Mouse (Mus musculus) liver, adult 2 months (tissue): ENCODE measurements around the gene Tyk2. TPM values are rescaled to one million over a fixed set of nuclear protein-coding genes. Genes with fewer than 3 reads are reported as not detected.

ENCODE experiments used
- DNase-seq: peaks from one replicate; pipeline ENCODE4 v3.0.0-alpha.2; 2011; ENCODE audit warnings: low read depth, low spot score; ENCODE audit errors: extremely low read depth
- H3K27ac ChIP-seq: fragments of 200-500 bp; replicated peaks from 2 replicates; pipeline ENCODE4 v1.5.1; 2012; ENCODE audit warnings: low read depth, mild to moderate bottlenecking, control low read depth, inconsistent platforms, low read length; ENCODE audit not compliant: insufficient read depth
- H3K27me3 ChIP-seq: fragments of 200-500 bp; 2 replicates; pipeline ENCODE4 v1.6.1; 2012; ENCODE audit warnings: mild to moderate bottlenecking, moderate library complexity, low read length, inconsistent platforms; ENCODE audit not compliant: control insufficient read depth, insufficient read depth
- H3K36me3 ChIP-seq: fragments of 200-500 bp; 2 replicates; pipeline ENCODE4 v1.6.1; 2012; ENCODE audit warnings: low read length, inconsistent platforms; ENCODE audit not compliant: control insufficient read depth, insufficient read depth
- H3K4me1 ChIP-seq: fragments of 200-500 bp; 2 replicates; pipeline ENCODE4 v1.6.1; 2011; ENCODE audit warnings: low read length; ENCODE audit not compliant: control insufficient read depth, insufficient read depth
- H3K4me3 ChIP-seq: fragments of 200-500 bp; 2 replicates; pipeline ENCODE4 v1.5.1; 2011; ENCODE audit warnings: low read depth, mild to moderate bottlenecking, control low read depth, low read length, moderate library complexity; ENCODE audit not compliant: insufficient read depth
- H3K79me2 ChIP-seq: fragments of 200-500 bp; 2 replicates; pipeline ENCODE4 v1.6.1; 2012; ENCODE audit warnings: inconsistent platforms, mild to moderate bottlenecking, low read length, moderate library complexity; ENCODE audit not compliant: control insufficient read depth, insufficient read depth
- H3K9ac ChIP-seq: fragments of 200-500 bp; 2 replicates; pipeline ENCODE4 v1.6.1; 2012; ENCODE audit warnings: low read depth, mild to moderate bottlenecking, control low read depth, inconsistent platforms, low read length
- CTCF ChIP-seq: fragments of 200-500 bp; IDR thresholded peaks from 2 replicates; pipeline ENCODE4 v1.5.1; 2011; ENCODE audit warnings: low read depth, low read length, control low read depth
- POLR2A ChIP-seq: fragments of 200-500 bp; IDR thresholded peaks from 2 replicates; pipeline ENCODE4 v1.6.1; 2011; ENCODE audit warnings: low read length, control low read depth; ENCODE audit not compliant: insufficient read depth; ENCODE audit errors: extremely low read depth
- WGBS: fragments of 180-500 bp; shearing (Covaris S2); methylation state at CpG from one replicate; pipeline ENCODE4 v1.1.7; 2018; 5-methylcytosine and 5-hydroxymethylcytosine counted together
- polyA plus RNA-seq: library from polyadenylated mRNA; depleted of rRNA; stranded (reverse); fragments of >200 nt; gene quantifications from 2 replicates; pipeline ENCODE4 v1.2.3, GENCODE M21; 2012; rRNA removed
- total RNA-seq: library from RNA; depleted of rRNA; stranded (reverse); fragments of >200 nt; gene quantifications from 2 replicates; pipeline ENCODE4 v1.2.3, GENCODE M21; 2014; rRNA removed

The Tyk2 gene
- total and polyA plus RNA-seq, 2 experiments, result 9.3 to 21.0 TPM

DNA sequence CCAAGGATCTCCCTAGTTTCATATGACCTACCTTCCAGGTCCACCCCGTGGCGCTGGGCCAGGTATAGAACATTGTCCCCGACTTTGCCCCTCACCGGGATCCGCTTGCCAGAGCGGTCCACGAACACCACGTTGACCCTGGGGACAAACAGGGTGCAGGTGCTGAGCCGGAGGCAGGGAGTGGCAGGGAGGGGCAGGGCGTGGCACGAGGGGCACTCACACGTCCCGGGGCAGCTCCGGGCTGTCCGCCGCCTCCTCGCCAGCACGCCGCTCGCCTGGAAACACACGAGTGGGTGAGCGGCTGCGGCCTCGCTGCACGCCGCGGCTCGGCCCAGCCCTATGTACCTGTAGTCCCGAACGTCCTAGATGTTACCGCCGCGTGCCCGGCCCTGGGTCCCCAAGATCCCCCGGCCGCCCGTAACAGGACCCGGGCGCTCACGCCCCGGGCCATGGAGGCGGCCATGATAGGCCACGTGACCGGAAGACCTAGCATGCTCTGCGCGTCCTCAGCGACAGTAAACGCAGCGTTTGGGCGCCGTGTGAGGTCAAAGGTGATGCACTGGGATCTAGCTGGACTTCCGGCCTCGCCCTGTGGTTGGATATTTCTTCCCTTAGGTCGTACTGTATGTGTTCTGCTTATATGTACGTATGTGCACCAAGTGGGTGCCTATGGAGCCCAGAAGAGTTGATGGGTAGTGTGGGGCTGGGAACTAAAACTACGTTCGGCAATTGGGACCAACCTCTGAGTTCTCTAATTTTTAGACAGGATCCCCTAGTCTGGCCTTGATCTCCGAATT lies 57.8 kb downstream of the Tyk2 start, which contains the start of the genes Gm49373 and Fdx1l:
Gm49373 (minus strand) TSS at position 53 of the 797 bp plus-strand sequence.
Fdx1l (minus strand) TSS at position 571 of the 797 bp plus-strand sequence.
- 2% methylated on average over 58 of the region's 58 CpGs for WGBS
- Histone ChIP-seq H3K4me3 (peak within 1 kb of the TSS; percentile 88), H3K9ac (peak within 1 kb of the TSS; percentile 89), H3K27me3 (no peaks in the 10 kb centered on the region), H3K4me1 (peaks cover 7% of the 10 kb centered on the region), H3K79me2 (0 out of 2 replicates have a peak, but pooled peaks cover 4% of the 10 kb centered on the region), H3K36me3 (peaks cover 5% of the 10 kb centered on the region; the same call in 1 of the 2 replicates), H3K27ac (peak within 1 kb of the TSS; percentile 43)
- DNase-seq, result peak; percentile 84
- TF ChIP-seq CTCF (no peak), POLR2A (0 out of 2 replicates have a peak, but pooled peaks have one; percentile 54)

DNA sequence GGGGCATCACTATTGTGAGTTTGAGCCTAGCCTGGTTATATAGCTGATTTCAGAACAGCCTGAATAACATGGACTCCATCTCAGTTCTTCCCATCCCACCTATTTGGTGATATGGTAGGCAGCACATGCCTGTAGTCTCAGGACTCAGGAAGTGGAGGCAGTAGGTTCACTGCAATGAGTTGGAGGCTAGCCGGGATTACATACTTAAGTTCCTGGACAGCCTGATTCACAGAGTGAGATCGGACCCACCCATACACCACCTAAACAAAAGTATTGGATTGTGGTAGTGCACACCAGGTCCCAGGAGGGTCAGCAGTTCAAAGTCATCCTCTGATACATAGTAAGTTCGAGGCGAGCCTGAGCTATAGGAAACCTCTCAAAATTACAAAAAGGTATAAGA lies 58.4 kb downstream of the Tyk2 start:
- Histone ChIP-seq H3K27me3 (no peaks in the 10 kb centered on the region), H3K9ac (peak overlapping the region; percentile 89), H3K4me1 (peaks cover 7% of the 10 kb centered on the region), H3K4me3 (peak overlapping the region; percentile 88), H3K36me3 (peaks cover 5% of the 10 kb centered on the region; the same call in 1 of the 2 replicates), H3K27ac (no peak overlapping the region), H3K79me2 (0 out of 2 replicates have a peak, but pooled peaks cover 4% of the 10 kb centered on the region)
- no peak for TF ChIP-seq CTCF
- TF ChIP-seq POLR2A, result no peak
- 8% methylated on average over 4 of the region's 4 CpGs for WGBS
- no peak for DNase-seq

DNA sequence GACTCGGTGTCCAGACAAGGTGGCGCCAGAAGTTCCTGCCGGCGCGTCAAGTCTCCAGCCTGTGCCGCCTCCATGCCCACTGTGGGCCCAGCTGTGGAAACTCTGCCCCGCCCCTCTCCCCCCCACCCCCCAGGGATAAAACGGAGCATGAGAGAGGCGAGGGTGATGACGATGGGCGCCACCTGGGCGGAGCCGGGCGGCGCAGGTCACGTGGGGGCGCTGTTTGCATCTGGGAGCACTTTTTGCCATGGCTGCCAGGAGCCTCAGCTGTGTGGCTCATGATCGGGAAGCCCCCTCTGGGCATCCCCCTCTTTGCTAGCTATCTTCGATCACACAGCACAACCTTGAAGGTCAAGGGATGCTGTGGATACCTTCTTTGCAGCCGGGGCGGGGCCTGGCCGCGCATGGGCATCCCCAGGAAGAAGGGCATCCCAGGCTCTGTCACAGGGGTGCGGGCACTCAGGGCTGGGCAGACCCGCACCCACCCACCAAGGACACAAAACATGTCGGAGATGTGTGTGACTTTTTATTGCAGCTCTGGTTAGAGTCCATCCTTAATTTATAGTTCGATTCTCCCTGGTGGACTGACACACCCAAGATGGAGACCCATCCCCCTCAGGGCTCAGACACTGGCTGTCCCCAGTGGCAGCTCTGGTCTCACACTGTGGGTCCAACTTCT lies 63.9 kb downstream of the Tyk2 start, which contains the start of gene Zglp1:
Zglp1 (minus strand) TSS at position 88 of the 679 bp plus-strand sequence.
- H3K27ac ChIP-seq, result no peak within 1 kb of the TSS
- no peaks in the 10 kb centered on the region for H3K27me3 ChIP-seq
- no peaks in the 10 kb centered on the region for H3K79me2 ChIP-seq
- no peaks in the 10 kb centered on the region for H3K36me3 ChIP-seq
- no peak within 1 kb of the TSS for H3K4me3 ChIP-seq
- H3K4me1 ChIP-seq, result no peaks in the 10 kb centered on the region
- WGBS, result 85% methylated on average over 27 of the region's 27 CpGs
- TF ChIP-seq CTCF, result no peak
- no peak for TF ChIP-seq POLR2A
- H3K9ac ChIP-seq, result no peak within 1 kb of the TSS
- DNase-seq, result no peak

DNA sequence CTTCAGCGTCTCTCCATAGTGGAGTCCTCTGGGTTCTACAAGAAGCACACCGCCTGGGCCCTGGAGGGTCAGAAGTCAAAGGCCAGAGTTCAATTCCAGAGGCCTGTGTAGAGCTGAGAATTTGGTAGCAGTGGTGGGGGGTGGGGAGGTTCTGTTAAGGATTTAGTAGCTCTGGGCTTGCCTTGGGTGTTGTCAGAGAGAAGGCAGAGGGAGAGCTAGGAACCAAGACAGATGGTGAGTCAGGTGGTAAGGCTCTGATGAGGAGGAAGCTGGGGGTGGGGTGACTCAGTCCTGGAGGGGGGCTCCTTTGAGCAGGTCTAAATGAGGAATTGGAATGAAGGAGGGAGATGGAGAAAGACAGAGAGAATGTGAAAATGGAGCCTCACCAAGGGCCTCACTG lies 68.1 kb downstream of the Tyk2 start:
- no peaks in the 10 kb centered on the region for H3K27me3 ChIP-seq
- WGBS, result 80% methylated on average over 2 of the region's 2 CpGs
- TF ChIP-seq POLR2A (no peak), CTCF (no peak)
- no peak for DNase-seq
- no peaks in the 10 kb centered on the region for H3K79me2 ChIP-seq
- no peaks in the 10 kb centered on the region for H3K36me3 ChIP-seq
- no peak overlapping the region for H3K9ac ChIP-seq
- no peak overlapping the region for H3K4me3 ChIP-seq
- H3K4me1 ChIP-seq, result no peaks in the 10 kb centered on the region
- no peak overlapping the region for H3K27ac ChIP-seq

Other genes starting within 250 kb of the Tyk2 start
- gene Ppan, start 243.1 kb downstream of the Tyk2 start, total RNA-seq, result 6.5 and 12.5 TPM in 2 replicates
- gene Ppan, start 243.1 kb downstream of the Tyk2 start, polyA plus RNA-seq, result 32.6 and 69.6 TPM in 2 replicates
- 51.7 and 60.4 TPM in 2 replicates for gene Eif3g, start 232.6 kb downstream of the Tyk2 start, total RNA-seq
- 91.8 and 98.3 TPM in 2 replicates for gene Eif3g, start 232.6 kb downstream of the Tyk2 start, polyA plus RNA-seq
- 5.3 and 6.6 TPM in 2 replicates for gene Dnmt1, start 171.4 kb downstream of the Tyk2 start, total RNA-seq
- gene Dnmt1, start 171.4 kb downstream of the Tyk2 start, polyA plus RNA-seq, result 4.4 and 5.5 TPM in 2 replicates
- 1.2 and 2.1 TPM in 2 replicates for gene S1pr2, start 154.5 kb downstream of the Tyk2 start, total RNA-seq
- 2.9 and 3.9 TPM in 2 replicates for gene S1pr2, start 154.5 kb downstream of the Tyk2 start, polyA plus RNA-seq
- gene Mrpl4, start 128.5 kb downstream of the Tyk2 start, total RNA-seq, result 16.0 and 21.9 TPM in 2 replicates
- gene Mrpl4, start 128.5 kb downstream of the Tyk2 start, polyA plus RNA-seq, result 72.4 and 79.8 TPM in 2 replicates
- 8.6 and 9.6 TPM in 2 replicates for gene Icam1, start 115.3 kb downstream of the Tyk2 start, total RNA-seq
- 5.8 and 11.6 TPM in 2 replicates for gene Icam1, start 115.3 kb downstream of the Tyk2 start, polyA plus RNA-seq
- gene Icam4, start 101.9 kb downstream of the Tyk2 start, total RNA-seq, result 0.28 TPM in 1 of 2 replicates, not detected in the other
- 0.62 and 0.81 TPM in 2 replicates for gene Icam4, start 101.9 kb downstream of the Tyk2 start, polyA plus RNA-seq
- 0.07 TPM in 1 of 2 replicates, not detected in the other for gene Icam5, start 99.2 kb downstream of the Tyk2 start, total RNA-seq
- gene Icam5, start 99.2 kb downstream of the Tyk2 start, polyA plus RNA-seq, result 0.02 and 0.09 TPM in 2 replicates
- not detected in 2 replicates for gene Zglp1, start 64.2 kb downstream of the Tyk2 start, total RNA-seq
- 0.39 TPM in 1 of 2 replicates, not detected in the other for gene Zglp1, start 64.2 kb downstream of the Tyk2 start, polyA plus RNA-seq
- gene Gm49373, start 58.1 kb downstream of the Tyk2 start, total RNA-seq, result 0.46 and 0.54 TPM in 2 replicates
- gene Gm49373, start 58.1 kb downstream of the Tyk2 start, polyA plus RNA-seq, result 0.05 and 0.10 TPM in 2 replicates
- 30.6 and 31.1 TPM in 2 replicates for gene Fdx1l, start 57.6 kb downstream of the Tyk2 start, total RNA-seq
- gene Fdx1l, start 57.6 kb downstream of the Tyk2 start, polyA plus RNA-seq, result 45.3 and 50.3 TPM in 2 replicates
- gene Gm38431, start 39.2 kb downstream of the Tyk2 start, total RNA-seq, result 2.0 and 2.5 TPM in 2 replicates
- gene Gm38431, start 39.2 kb downstream of the Tyk2 start, polyA plus RNA-seq, result 3.4 and 5.8 TPM in 2 replicates
- gene Raver1, start 39.2 kb downstream of the Tyk2 start, total RNA-seq, result 1.8 and 5.3 TPM in 2 replicates
- 19.6 and 22.1 TPM in 2 replicates for gene Raver1, start 39.2 kb downstream of the Tyk2 start, polyA plus RNA-seq
- gene Cdc37, start 18.7 kb upstream of the Tyk2 start, total RNA-seq, result 27.4 and 36.0 TPM in 2 replicates
- 41.2 and 41.8 TPM in 2 replicates for gene Cdc37, start 18.7 kb upstream of the Tyk2 start, polyA plus RNA-seq
- gene Pde4a, start 34.5 kb upstream of the Tyk2 start, total RNA-seq, result 1.0 and 1.5 TPM in 2 replicates
- gene Pde4a, start 34.5 kb upstream of the Tyk2 start, polyA plus RNA-seq, result 1.9 and 3.5 TPM in 2 replicates
- gene Keap1, start 108.1 kb upstream of the Tyk2 start, total RNA-seq, result 29.5 and 37.3 TPM in 2 replicates
- 69.1 and 76.4 TPM in 2 replicates for gene Keap1, start 108.1 kb upstream of the Tyk2 start, polyA plus RNA-seq
- gene S1pr5, start 117.2 kb upstream of the Tyk2 start, total RNA-seq, result 3.3 and 4.1 TPM in 2 replicates
- 5.3 and 9.9 TPM in 2 replicates for gene S1pr5, start 117.2 kb upstream of the Tyk2 start, polyA plus RNA-seq
- gene Atg4d, start 134.1 kb upstream of the Tyk2 start, total RNA-seq, result 22.3 and 27.3 TPM in 2 replicates
- gene Atg4d, start 134.1 kb upstream of the Tyk2 start, polyA plus RNA-seq, result 42.2 and 45.8 TPM in 2 replicates
- gene Kri1, start 156.7 kb upstream of the Tyk2 start, total RNA-seq, result 5.0 and 6.5 TPM in 2 replicates
- gene Kri1, start 156.7 kb upstream of the Tyk2 start, polyA plus RNA-seq, result 6.3 and 9.7 TPM in 2 replicates
- gene Cdkn2d, start 160.2 kb upstream of the Tyk2 start, total RNA-seq, result 3.0 and 3.9 TPM in 2 replicates
- gene Cdkn2d, start 160.2 kb upstream of the Tyk2 start, polyA plus RNA-seq, result 5.1 and 5.2 TPM in 2 replicates
- gene Ap1m2, start 181.1 kb upstream of the Tyk2 start, total RNA-seq, result 0.07 and 0.55 TPM in 2 replicates
- 0.06 and 0.28 TPM in 2 replicates for gene Ap1m2, start 181.1 kb upstream of the Tyk2 start, polyA plus RNA-seq
- 3.8 and 4.9 TPM in 2 replicates for gene Slc44a2, start 189.5 kb upstream of the Tyk2 start, total RNA-seq
- gene Slc44a2, start 189.5 kb upstream of the Tyk2 start, polyA plus RNA-seq, result 3.9 and 5.8 TPM in 2 replicates
- gene Ilf3, start 236.6 kb upstream of the Tyk2 start, total RNA-seq, result 9.5 and 13.0 TPM in 2 replicates
- 9.1 and 13.5 TPM in 2 replicates for gene Ilf3, start 236.6 kb upstream of the Tyk2 start, polyA plus RNA-seq